Mouse (Mus musculus): Measurements from ENCODE around the gene Pnpla1.
"Not testable (repeated sequence)": the region's sequence is repeated elsewhere in the genome, so short reads cannot be mapped to it uniquely, and the experiment has no call there.

The Pnpla1 gene

GRCm38 (mm10) chr17:28858205-28858604, at the start of gene Pnpla1:
Pnpla1 (plus strand) TSS chr17:28858411.
- no peak for DNase-seq

- no peak for DNase-seq
Measured at GRCm38 (mm10) chr17:28808714-28809113, 49.5 kb upstream of the Pnpla1 start.

GRCm38 (mm10) chr17:28809175-28809831, 48.9 kb upstream of the Pnpla1 start:
- DNase-seq = no peak

- no peak for DNase-seq
Measured at GRCm38 (mm10) chr17:28812345-28812744, 45.9 kb upstream of the Pnpla1 start.

- no peak for DNase-seq
Measured at GRCm38 (mm10) chr17:28814529-28815097, 43.6 kb upstream of the Pnpla1 start.

GRCm38 (mm10) chr17:28815384-28816004, 42.7 kb upstream of the Pnpla1 start:
- no peak for DNase-seq

DNA sequence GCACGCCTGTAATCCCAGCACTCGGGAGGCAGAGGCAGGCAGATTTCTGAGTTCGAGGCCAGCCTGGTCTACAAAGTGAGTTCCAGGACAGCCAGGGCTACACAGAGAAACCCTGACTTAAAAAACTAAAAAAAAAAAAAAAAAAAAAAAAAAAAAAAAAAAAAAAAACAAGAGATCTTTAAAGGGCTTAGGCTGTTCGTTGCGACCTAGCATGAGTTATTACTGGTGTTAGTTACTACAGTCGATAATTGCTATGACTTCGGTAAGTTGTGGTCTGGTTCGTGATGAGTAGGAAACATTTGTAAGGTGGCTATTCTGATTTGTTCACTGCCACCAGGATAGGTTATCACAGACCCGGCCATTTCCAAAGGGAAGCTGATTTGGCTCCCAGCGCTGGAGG, 41.9 kb upstream of the Pnpla1 start:
- not testable (repeated sequence) for DNase-seq

- DNase-seq = no peak
Measured at GRCm38 (mm10) chr17:28816875-28817811, 41.1 kb upstream of the Pnpla1 start.

DNA sequence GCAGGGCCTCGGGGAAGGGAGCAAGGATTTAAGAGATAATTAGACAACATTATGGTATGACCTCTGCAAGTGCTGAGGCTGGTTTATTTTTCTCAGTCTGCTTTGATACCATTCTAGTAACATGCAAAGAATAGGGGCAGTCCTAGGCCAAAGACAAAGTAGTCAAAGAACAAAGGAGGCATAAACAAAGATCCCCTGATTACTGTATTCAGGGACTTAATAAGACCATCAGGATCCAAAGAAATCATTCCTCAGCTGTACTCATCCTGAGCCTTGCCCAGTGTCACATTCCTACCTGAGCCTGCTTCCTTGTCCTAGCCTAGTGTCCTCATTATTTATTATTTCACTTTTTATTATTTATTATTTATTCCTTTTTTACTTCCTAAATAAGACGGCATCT, 38.0 kb upstream of the Pnpla1 start:
- DNase-seq = no peak

- DNase-seq = no peak
Measured at GRCm38 (mm10) chr17:28823004-28823745, 35.0 kb upstream of the Pnpla1 start.

DNA sequence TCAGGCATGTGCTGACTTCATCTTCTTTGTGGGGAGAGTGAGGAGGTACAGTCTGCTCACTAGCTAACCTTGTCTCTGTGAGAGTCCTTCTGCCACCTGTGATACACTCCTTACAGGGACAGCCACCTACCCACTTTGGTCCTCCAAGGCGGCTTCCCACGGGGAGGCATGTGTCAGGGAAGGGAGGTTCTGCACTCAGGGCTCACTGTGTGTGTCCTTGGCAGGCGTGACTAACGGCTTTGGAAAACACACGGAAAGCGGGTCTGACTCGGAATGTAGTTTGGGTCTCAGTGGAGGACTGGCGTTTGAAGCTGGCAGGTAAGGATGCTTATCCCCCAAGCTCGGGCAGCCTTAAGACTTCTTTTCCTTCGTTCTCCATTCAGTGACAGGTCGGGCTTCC, 34.5 kb upstream of the Pnpla1 start:
- no peak for DNase-seq

DNA sequence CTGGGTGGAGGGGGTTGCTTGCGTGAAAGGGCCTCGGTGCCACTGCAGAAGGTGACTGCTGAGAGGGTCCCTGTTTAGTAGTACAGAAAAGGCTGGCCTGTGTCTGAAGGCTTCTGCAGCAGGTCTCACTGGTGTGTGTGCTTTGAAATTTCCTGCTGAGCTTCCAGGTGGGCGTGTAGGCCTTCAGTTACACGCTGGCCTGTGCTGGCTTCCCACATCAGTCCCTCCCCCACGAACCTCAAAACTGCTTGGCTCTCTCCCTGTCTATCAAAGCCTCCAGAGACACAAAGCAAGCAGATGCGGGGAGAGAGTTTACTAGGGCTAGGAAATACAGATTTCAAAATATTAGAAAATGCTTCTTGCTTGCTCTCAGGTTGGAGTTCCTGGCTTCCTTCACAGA, 33.3 kb upstream of the Pnpla1 start:
- peak; percentile 74 for DNase-seq

GRCm38 (mm10) chr17:28825359-28826041, 32.7 kb upstream of the Pnpla1 start:
- DNase-seq = no peak

- DNase-seq = no peak
Measured at GRCm38 (mm10) chr17:28827665-28828231, 30.5 kb upstream of the Pnpla1 start.

DNA sequence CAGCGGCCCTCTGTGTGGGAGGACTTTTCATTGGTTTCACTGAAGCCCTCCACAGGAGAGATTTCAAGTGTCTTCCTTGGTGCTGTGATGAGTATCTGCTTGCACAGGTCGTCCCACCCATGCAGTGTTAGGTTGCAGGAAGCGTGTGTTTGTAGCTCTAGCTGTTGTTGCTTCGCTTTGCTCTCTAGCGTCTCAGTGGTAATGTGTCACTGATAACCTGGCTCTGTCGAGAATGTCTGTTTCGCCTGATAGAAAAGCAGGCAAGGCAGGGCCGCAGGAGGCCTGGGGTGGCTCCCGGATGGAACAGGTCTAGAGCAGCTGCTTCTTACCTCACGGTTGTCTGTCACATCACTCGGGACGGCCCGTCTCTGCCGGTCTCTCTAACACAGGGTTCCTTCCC, 29.1 kb upstream of the Pnpla1 start:
- no peak for DNase-seq

DNA sequence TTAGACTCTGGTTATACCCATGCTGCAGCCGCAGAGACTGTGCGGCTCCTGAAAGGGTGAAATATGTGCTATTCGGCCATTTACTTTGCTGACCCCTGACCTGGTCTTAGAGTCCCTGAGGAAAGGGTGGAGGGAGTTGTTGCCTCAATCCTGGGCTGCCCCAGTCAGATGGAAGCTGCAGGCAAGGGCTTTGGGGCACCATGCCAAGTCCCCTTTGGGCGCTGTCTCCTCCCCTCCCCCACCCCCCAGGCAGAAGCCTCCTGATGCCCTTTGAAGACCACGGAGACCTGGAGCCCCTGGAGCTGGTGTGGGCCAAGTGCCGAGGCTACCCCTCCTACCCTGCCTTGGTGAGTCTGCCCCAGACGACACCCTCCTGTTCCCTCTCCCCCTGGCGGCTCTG, 27.1 kb upstream of the Pnpla1 start:
- DNase-seq = no peak

- no peak for DNase-seq
Measured at GRCm38 (mm10) chr17:28832040-28832439, 26.2 kb upstream of the Pnpla1 start.

GRCm38 (mm10) chr17:28832875-28833274, 25.3 kb upstream of the Pnpla1 start:
- no peak for DNase-seq

GRCm38 (mm10) chr17:28834676-28835075, 23.5 kb upstream of the Pnpla1 start:
- no peak for DNase-seq

GRCm38 (mm10) chr17:28837840-28838239, 20.4 kb upstream of the Pnpla1 start:
- DNase-seq = no peak

DNA sequence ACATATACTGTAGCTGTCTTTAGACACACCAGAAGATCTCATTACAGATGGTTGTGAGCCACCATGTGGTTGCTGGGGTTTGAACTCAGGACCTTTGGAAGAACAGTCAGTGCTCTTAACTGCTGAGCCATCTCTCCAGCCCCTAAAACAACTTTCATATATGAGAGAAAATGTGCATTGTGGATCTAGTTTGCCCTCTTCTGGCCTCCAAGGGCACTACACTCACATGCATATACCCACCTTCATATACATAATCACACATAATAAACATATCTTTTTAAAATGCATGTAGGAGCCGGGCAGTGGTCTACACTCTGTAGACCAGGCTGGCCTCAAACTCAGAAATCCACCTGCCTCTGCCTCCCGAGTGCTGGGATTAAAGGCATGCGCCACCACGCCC, 16.3 kb upstream of the Pnpla1 start:
- DNase-seq = not testable (repeated sequence)

GRCm38 (mm10) chr17:28843665-28844064, 14.5 kb upstream of the Pnpla1 start:
- DNase-seq = no peak
